Mouse (Mus musculus): ENCODE data around the gene Vwa8.

- no peak for TF ChIP-seq POLR2A (IDR thresholded peaks at IDR 0.05; ENCODE audit: low read depth, low read length)
- TF ChIP-seq CTCF (IDR thresholded peaks at IDR 0.05; ENCODE audit: extremely low read depth, insufficient read length, insufficient replicate concordance, low read depth, low read length) = no peak
Observed at GRCm38 (mm10) chr14:78933399-78933798, 84.5 kb downstream of the Vwa8 start.

All from small intestine, adult 2 months (tissue).